Mouse (Mus musculus): ENCODE measurements at regions not wholly inside any gene's neighbourhood (a gene's known extent, or its start where the extent isn't known, plus 50 kb on each side); places are given as distances from the start of the nearest gene placed in this dataset.
"Not testable (repeated sequence)": the region's sequence is repeated elsewhere in the genome, so short reads cannot be mapped to it uniquely, and the experiment has no call there.

DNA sequence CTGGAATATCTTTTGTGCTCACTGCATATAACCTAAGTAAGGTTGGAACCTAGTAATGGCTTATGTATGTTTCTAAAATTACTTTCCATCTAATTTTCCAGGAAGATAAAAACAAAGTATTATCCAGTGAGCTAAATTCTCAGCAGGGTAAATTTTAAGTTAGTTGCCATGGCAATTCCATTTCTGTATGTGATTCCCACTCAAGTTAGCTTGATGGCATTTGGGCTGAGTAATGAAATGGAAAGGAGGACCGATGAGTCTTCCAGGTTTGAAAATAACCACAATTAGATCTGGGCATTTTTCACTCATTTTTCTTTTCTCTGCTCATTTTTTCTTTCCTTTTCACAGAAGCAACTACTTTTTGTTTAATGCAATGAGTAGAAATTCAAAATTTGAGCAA is 398.4 kb upstream of the Gm10801 start:
- WGBS: 86% methylated on average over 1 of the region's 1 CpGs

DNA sequence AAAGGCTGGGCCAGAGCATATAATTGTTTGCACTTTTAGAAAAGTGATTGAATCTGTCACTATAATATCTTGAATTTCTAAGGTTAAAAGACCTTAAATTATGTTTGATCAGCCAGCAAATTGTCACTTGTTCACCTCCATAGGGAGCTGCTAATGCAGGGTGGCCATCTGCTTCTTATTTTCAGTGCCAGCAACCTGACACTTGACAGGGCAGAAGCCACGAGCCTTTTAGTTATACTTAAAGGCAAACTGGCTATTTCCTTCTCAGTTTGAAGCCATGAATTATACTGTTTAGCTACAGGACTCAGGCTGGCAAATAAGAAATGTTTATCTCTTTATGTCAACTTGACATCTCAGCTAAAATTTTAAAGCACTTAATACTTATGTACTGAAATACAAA is 392.5 kb upstream of the Gm10801 start:
- Histone ChIP-seq H3K27ac (replicated peaks; ENCODE audit: low read depth, low read length) (no peak overlapping the region), H3K9ac (ENCODE audit: low read depth, low read length) (no peak overlapping the region), H3K9me3 (ENCODE audit: control insufficient read depth, low read length) (no peaks in the 10 kb centered on the region), H3K4me3 (ENCODE audit: low read depth, low read length) (no peak overlapping the region), H3K4me2 (ENCODE audit: low read depth, low read length) (no peak overlapping the region), H3K36me3 (ENCODE audit: control insufficient read depth, insufficient read depth, low read length) (no peaks in the 10 kb centered on the region), H3K4me1 (ENCODE audit: control insufficient read depth, insufficient read depth, low read length) (no peaks in the 10 kb centered on the region), H3K27me3 (replicated peaks; ENCODE audit: control insufficient read depth, insufficient read depth, low read length) (no peaks in the 10 kb centered on the region)
- ATAC-seq (ENCODE audit: low read depth): no peak
- DNase-seq (ENCODE audit: low spot score): peak; percentile 2
- whole genome bisulfite sequencing: 14% methylated on average over 1 of the region's 1 CpGs

More for the DNA sequence above, 398.4 kb upstream of the Gm10801 start:
- H3K4me3 ChIP-seq (ENCODE audit: low read depth, low read length): no peak overlapping the region
- no peak overlapping the region for H3K27ac ChIP-seq (replicated peaks; ENCODE audit: low read depth, low read length)
- DNase-seq (ENCODE audit: low spot score): no peak
- H3K9ac ChIP-seq (ENCODE audit: low read depth, low read length): no peak overlapping the region
- no peaks in the 10 kb centered on the region for H3K9me3 ChIP-seq (ENCODE audit: control insufficient read depth, low read length)
- H3K4me1 ChIP-seq (ENCODE audit: control insufficient read depth, insufficient read depth, low read length): no peaks in the 10 kb centered on the region
- no peaks in the 10 kb centered on the region for H3K27me3 ChIP-seq (replicated peaks; ENCODE audit: control insufficient read depth, insufficient read depth, low read length)
- no peak for ATAC-seq (ENCODE audit: low read depth)
- H3K4me2 ChIP-seq (ENCODE audit: low read depth, low read length): no peak overlapping the region
- no peaks in the 10 kb centered on the region for H3K36me3 ChIP-seq (ENCODE audit: control insufficient read depth, insufficient read depth, low read length)

DNA sequence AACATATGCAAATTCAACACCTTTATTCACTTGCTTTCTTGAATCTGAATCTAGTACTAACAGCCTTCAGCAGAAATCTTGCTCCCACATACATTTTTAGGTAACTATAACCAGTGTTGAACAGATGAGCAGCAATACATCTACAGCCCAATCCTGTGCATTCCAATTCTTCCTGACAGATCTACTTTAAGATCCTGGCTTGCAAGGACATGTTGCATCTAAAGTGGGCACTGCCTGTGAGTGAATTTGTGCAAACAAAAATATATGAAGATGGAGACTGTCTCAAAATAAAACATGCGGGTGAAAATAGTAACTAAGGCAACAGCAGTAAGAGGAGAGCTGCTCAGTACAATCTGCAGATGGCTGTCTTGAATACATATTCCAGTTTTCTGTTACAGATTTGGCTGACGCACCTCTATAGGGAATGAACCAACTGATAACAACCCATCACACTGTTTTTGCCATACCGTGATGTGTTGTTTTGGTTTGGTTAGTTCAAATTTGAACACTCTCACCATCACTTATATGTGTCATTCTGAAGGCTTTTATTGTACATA is 375.2 kb upstream of the Gm10801 start:
- 89% methylated on average over 3 of the region's 3 CpGs for WGBS
- DNase-seq (ENCODE audit: low spot score): no peak
- no peaks in the 10 kb centered on the region for H3K27me3 ChIP-seq (replicated peaks; ENCODE audit: control insufficient read depth, insufficient read depth, low read length)

DNA sequence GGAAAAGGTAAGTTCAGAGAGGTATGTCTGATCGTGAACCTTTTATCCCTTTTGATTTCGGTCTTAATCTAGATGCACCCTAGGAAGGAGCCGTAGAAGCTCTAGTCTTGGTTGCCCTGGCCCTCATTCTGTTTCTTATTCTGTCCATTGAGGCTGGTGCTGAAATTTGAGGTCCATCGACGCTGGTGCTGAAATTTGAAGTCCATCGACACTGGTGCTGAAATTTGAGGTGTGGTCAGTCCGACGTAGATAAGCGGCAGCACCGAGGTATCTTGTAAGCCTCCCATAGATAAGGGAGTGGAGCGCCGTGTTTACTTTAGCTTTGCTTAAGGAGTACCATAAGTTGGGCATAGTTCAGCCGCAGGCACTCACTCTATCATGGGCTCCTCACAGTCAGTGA is 332.0 kb upstream of the Gm10801 start:
- not testable (repeated sequence) for H3K27me3 ChIP-seq (replicated peaks; ENCODE audit: control insufficient read depth, insufficient read depth, low read length); H3K4me3 ChIP-seq (ENCODE audit: low read depth, low read length); H3K4me2 ChIP-seq (ENCODE audit: low read depth, low read length); H3K27ac ChIP-seq (replicated peaks; ENCODE audit: low read depth, low read length); H3K36me3 ChIP-seq (ENCODE audit: control insufficient read depth, insufficient read depth, low read length); H3K9ac ChIP-seq (ENCODE audit: low read depth, low read length); ATAC-seq (ENCODE audit: low read depth); DNase-seq (ENCODE audit: low spot score); H3K4me1 ChIP-seq (ENCODE audit: control insufficient read depth, insufficient read depth, low read length)
- WGBS: 82% methylated on average over 13 of the region's 13 CpGs
- peaks cover 16% of the 10 kb centered on the region; the same call in 1 of the 2 replicates for H3K9me3 ChIP-seq (ENCODE audit: control insufficient read depth, low read length)

More for the DNA sequence above, 375.2 kb upstream of the Gm10801 start:
- Histone ChIP-seq H3K4me3 (ENCODE audit: low read depth, low read length) (no peak overlapping the region), H3K9ac (ENCODE audit: low read depth, low read length) (no peak overlapping the region), H3K4me2 (ENCODE audit: low read depth, low read length) (no peak overlapping the region), H3K9me3 (ENCODE audit: control insufficient read depth, low read length) (no peaks in the 10 kb centered on the region), H3K36me3 (ENCODE audit: control insufficient read depth, insufficient read depth, low read length) (no peaks in the 10 kb centered on the region), H3K4me1 (ENCODE audit: control insufficient read depth, insufficient read depth, low read length) (no peaks in the 10 kb centered on the region), H3K27ac (replicated peaks; ENCODE audit: low read depth, low read length) (no peak overlapping the region)
- ATAC-seq (ENCODE audit: low read depth): no peak

DNA sequence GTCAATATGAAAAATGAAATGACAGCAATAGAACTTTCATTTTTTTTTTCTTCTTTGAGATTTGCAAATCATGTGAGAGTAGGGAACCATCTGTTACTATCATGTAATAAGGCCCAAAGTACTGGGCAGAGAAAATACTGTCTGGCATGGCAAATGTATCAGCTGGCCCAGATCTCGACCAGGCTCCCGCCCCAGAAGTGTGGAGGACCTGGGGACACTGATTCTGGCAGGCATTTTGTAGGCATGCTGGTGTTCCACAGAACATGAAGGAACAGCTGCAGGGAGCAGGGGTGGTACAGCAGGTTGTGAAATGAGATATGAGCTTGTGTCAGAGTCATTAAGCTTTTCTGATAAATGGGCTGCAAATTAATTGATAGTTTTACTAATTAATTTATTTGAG is 307.8 kb upstream of the Gm10801 start:
- ATAC-seq (ENCODE audit: low read depth): no peak
- no peaks in the 10 kb centered on the region for H3K9me3 ChIP-seq (ENCODE audit: control insufficient read depth, low read length)
- 74% methylated on average over 2 of the region's 2 CpGs for WGBS
- H3K4me3 ChIP-seq (ENCODE audit: low read depth, low read length): no peak overlapping the region
- H3K36me3 ChIP-seq (ENCODE audit: control insufficient read depth, insufficient read depth, low read length): no peaks in the 10 kb centered on the region
- H3K27me3 ChIP-seq (replicated peaks; ENCODE audit: control insufficient read depth, insufficient read depth, low read length): no peaks in the 10 kb centered on the region
- no peak overlapping the region for H3K27ac ChIP-seq (replicated peaks; ENCODE audit: low read depth, low read length)
- no peaks in the 10 kb centered on the region for H3K4me1 ChIP-seq (ENCODE audit: control insufficient read depth, insufficient read depth, low read length)
- no peak overlapping the region for H3K9ac ChIP-seq (ENCODE audit: low read depth, low read length)
- DNase-seq (ENCODE audit: low spot score): no peak
- H3K4me2 ChIP-seq (ENCODE audit: low read depth, low read length): no peak overlapping the region

DNA sequence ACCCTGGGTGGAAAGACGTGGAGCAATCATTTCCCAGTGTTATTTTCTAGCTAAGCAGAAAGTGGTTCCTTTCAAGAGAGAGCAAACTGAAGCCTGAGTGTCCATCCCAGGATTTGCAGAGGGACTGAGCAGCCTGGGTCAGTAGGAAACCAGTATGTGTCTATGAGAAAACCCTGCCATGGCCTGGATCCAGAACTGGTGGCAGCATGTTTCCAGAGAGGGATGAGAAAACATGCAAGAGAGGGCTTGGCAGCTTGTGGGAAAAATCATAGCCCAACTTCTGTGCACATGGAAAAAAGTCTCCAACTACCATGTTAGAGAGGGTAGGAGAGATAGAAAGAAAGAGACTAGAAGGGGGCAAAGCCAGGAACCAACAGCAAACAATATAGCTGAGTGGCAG is 282.8 kb upstream of the Gm10801 start:
- no peaks in the 10 kb centered on the region for H3K9me3 ChIP-seq (ENCODE audit: control insufficient read depth, low read length)
- ATAC-seq (ENCODE audit: low read depth) (no peak), DNase-seq (ENCODE audit: low spot score) (no peak)
- H3K27ac ChIP-seq (replicated peaks; ENCODE audit: low read depth, low read length): no peak overlapping the region
- H3K27me3 ChIP-seq (replicated peaks; ENCODE audit: control insufficient read depth, insufficient read depth, low read length): no peaks in the 10 kb centered on the region
- no peak overlapping the region for H3K4me2 ChIP-seq (ENCODE audit: low read depth, low read length)
- no peaks in the 10 kb centered on the region for H3K36me3 ChIP-seq (ENCODE audit: control insufficient read depth, insufficient read depth, low read length)
- 59% methylated on average over 1 of the region's 1 CpGs for WGBS
- H3K9ac ChIP-seq (ENCODE audit: low read depth, low read length): no peak overlapping the region
- no peak overlapping the region for H3K4me3 ChIP-seq (ENCODE audit: low read depth, low read length)
- no peaks in the 10 kb centered on the region for H3K4me1 ChIP-seq (ENCODE audit: control insufficient read depth, insufficient read depth, low read length)

Measured in embryonic facial prominence, embryonic 14.5 days (tissue).